ENCODE assay signal across 20 mouse cellular contexts in genomic region chr12:40884976-40885375, GRCm38 (mm10).
DNase-seq lines count a peak whose midpoint lies in the region; ATAC-seq lines count a peak whose summit lies in the region.
"Had no signal": no experiment of that assay in that cellular context is flagged by ENCODE, and none has a peak within 500 bp of the region (broad histone marks: within the 10 kb centered on the region; RNA-seq: fewer than 3 reads in every experiment).

No protein-coding gene starts in this region.

- peaks cover 4% of the 10 kb centered on the region; the same call in 1 of the 2 replicates for H3K9me3 ChIP-seq in erythroblast, embryonic 14.5 days (ENCODE audit: control insufficient read depth, low read length)
- no peaks in the 10 kb centered on the region for H3K9me3 ChIP-seq in hindbrain, embryonic 11.5 days (ENCODE audit: control insufficient read depth, low read length)
- no peaks in the 10 kb centered on the region for H3K9me3 ChIP-seq in hindbrain, embryonic 14.5 days (ENCODE audit: control insufficient read depth, low read length)
- no peaks in the 10 kb centered on the region for H3K9me3 ChIP-seq in midbrain, embryonic 13.5 days
- H3K9me3 ChIP-seq in midbrain, embryonic 10.5 days (replicated peaks), result no peaks in the 10 kb centered on the region
- H3K9me3 ChIP-seq: forebrain, embryonic 15.5 days; heart, embryonic 15.5 days had no signal

- no peak overlapping the region for H3K9ac ChIP-seq in hindbrain, embryonic 11.5 days (ENCODE audit: low read depth, low read length)
- H3K9ac ChIP-seq in hindbrain, embryonic 14.5 days, result no peak overlapping the region
- no peak overlapping the region for H3K9ac ChIP-seq in midbrain, embryonic 13.5 days (replicated peaks)
- H3K9ac ChIP-seq: forebrain, embryonic 15.5 days; heart, embryonic 15.5 days had no signal

- WGBS in hindbrain, embryonic 11.5 days, result 89% methylated on average over 3 of the region's 3 CpGs
- 86% methylated on average over 3 of the region's 3 CpGs for WGBS in hindbrain, embryonic 14.5 days
- WGBS in midbrain, embryonic 13.5 days, result 80% methylated on average over 3 of the region's 3 CpGs
- 89% methylated on average over 3 of the region's 3 CpGs for WGBS in midbrain, embryonic 10.5 days

- H3K4me3 ChIP-seq in erythroblast, embryonic 14.5 days (replicated peaks), result peak overlapping the region; percentile 3
- H3K4me3 ChIP-seq in hindbrain, embryonic 11.5 days (ENCODE audit: low read depth, low read length), result no peak overlapping the region
- no peak overlapping the region for H3K4me3 ChIP-seq in hindbrain, embryonic 14.5 days (replicated peaks; ENCODE audit: low read length)
- no peak overlapping the region for H3K4me3 ChIP-seq in midbrain, embryonic 13.5 days (replicated peaks)
- H3K4me3 ChIP-seq in midbrain, embryonic 10.5 days, result no peak overlapping the region
- H3K4me3 ChIP-seq: forebrain, embryonic 15.5 days; heart, embryonic 15.5 days had no signal

- no peak overlapping the region for H3K27ac ChIP-seq in hindbrain, embryonic 11.5 days (ENCODE audit: low read depth, low read length)
- H3K27ac ChIP-seq in hindbrain, embryonic 14.5 days, result no peak overlapping the region
- H3K27ac ChIP-seq in midbrain, embryonic 13.5 days, result no peak overlapping the region
- no peak overlapping the region for H3K27ac ChIP-seq in midbrain, embryonic 10.5 days (replicated peaks)
- H3K27ac ChIP-seq: forebrain, embryonic 15.5 days; heart, embryonic 15.5 days; kidney, postnatal 0 days had no signal

- H3K36me3 ChIP-seq in erythroblast, embryonic 14.5 days (ENCODE audit: control insufficient read depth), result peaks cover 19% of the 10 kb centered on the region
- no peaks in the 10 kb centered on the region for H3K36me3 ChIP-seq in hindbrain, embryonic 11.5 days (ENCODE audit: control insufficient read depth, insufficient read depth, low read length)
- no peaks in the 10 kb centered on the region for H3K36me3 ChIP-seq in hindbrain, embryonic 14.5 days (replicated peaks; ENCODE audit: control insufficient read depth, insufficient read depth)
- no peaks in the 10 kb centered on the region for H3K36me3 ChIP-seq in midbrain, embryonic 13.5 days
- H3K36me3 ChIP-seq in midbrain, embryonic 10.5 days, result no peaks in the 10 kb centered on the region
- H3K36me3 ChIP-seq: forebrain, embryonic 15.5 days; heart, embryonic 15.5 days had no signal

- DNase-seq in hindbrain, embryonic 11.5 days (ENCODE audit: low spot score), result no peak
- no peak for DNase-seq in hindbrain, embryonic 14.5 days (ENCODE audit: low spot score)
- DNase-seq in midbrain, embryonic 10.5 days (ENCODE audit: low spot score), result no peak
- no peak for DNase-seq in left cerebral cortex, adult 11 months (ENCODE audit: low spot score)
- no peak for DNase-seq in thymus, postnatal 4 days
- DNase-seq: adrenal gland, postnatal 14 days; cerebellum, adult 8-10 months; kidney, adult 11 months; layer of hippocampus, adult 9-11 months; left cerebral cortex, postnatal 4 days; lung, adult 18-20 months; lung, postnatal 10 days; right cerebral cortex, postnatal 14 days had no signal

- no peak for ATAC-seq in erythroblast, adult 5-6 weeks (replicated peaks; ENCODE audit: low FRiP score, poor library complexity, severe bottlenecking)
- 0 out of 2 replicates have a peak, but pooled peaks have one; percentile 47 for ATAC-seq in hindbrain, embryonic 11.5 days (ENCODE audit: low FRiP score)
- ATAC-seq in hindbrain, embryonic 14.5 days (ENCODE audit: low FRiP score), result no peak
- ATAC-seq in midbrain, embryonic 13.5 days, result peak; percentile 50
- ATAC-seq: forebrain, embryonic 15.5 days had no signal

- no peak overlapping the region for H3K4me2 ChIP-seq in hindbrain, embryonic 11.5 days (replicated peaks; ENCODE audit: low read depth, low read length)
- no peak overlapping the region for H3K4me2 ChIP-seq in hindbrain, embryonic 14.5 days (replicated peaks)
- no peak overlapping the region for H3K4me2 ChIP-seq in midbrain, embryonic 13.5 days (replicated peaks)
- H3K4me2 ChIP-seq: forebrain, embryonic 15.5 days; heart, embryonic 15.5 days; midbrain, embryonic 11.5 days had no signal

- H3K4me1 ChIP-seq in erythroblast, embryonic 14.5 days (ENCODE audit: control insufficient read depth), result peaks cover 71% of the 10 kb centered on the region
- no peaks in the 10 kb centered on the region for H3K4me1 ChIP-seq in hindbrain, embryonic 11.5 days (replicated peaks; ENCODE audit: control insufficient read depth, insufficient read depth, low read length)
- H3K4me1 ChIP-seq in hindbrain, embryonic 14.5 days (replicated peaks; ENCODE audit: control insufficient read depth, insufficient read depth, low read length), result no peaks in the 10 kb centered on the region
- H3K4me1 ChIP-seq in midbrain, embryonic 13.5 days (replicated peaks), result no peaks in the 10 kb centered on the region
- H3K4me1 ChIP-seq in midbrain, embryonic 10.5 days, result no peaks in the 10 kb centered on the region
- H3K4me1 ChIP-seq: forebrain, embryonic 15.5 days; heart, embryonic 15.5 days had no signal

- no peaks in the 10 kb centered on the region for H3K27me3 ChIP-seq in erythroblast, embryonic 14.5 days (ENCODE audit: control insufficient read depth)
- no peaks in the 10 kb centered on the region for H3K27me3 ChIP-seq in hindbrain, embryonic 11.5 days (ENCODE audit: control insufficient read depth, insufficient read depth, low read length)
- no peaks in the 10 kb centered on the region for H3K27me3 ChIP-seq in hindbrain, embryonic 14.5 days (ENCODE audit: control insufficient read depth, insufficient read depth, low read length)
- H3K27me3 ChIP-seq in midbrain, embryonic 13.5 days, result no peaks in the 10 kb centered on the region
- no peaks in the 10 kb centered on the region for H3K27me3 ChIP-seq in midbrain, embryonic 10.5 days (ENCODE audit: low read depth, poor library complexity, severe bottlenecking)
- H3K27me3 ChIP-seq: forebrain, embryonic 15.5 days; heart, embryonic 15.5 days had no signal

Comparison
In these comparisons a context has a peak if more than half of its experiments do, and no peak if none do; other contexts are left out.
1. ATAC-seq: peak in hindbrain, embryonic 11.5 days (single experiment) and midbrain, embryonic 13.5 days (single experiment); none in erythroblast, adult 5-6 weeks (single experiment) and hindbrain, embryonic 14.5 days (single experiment).